Mouse (Mus musculus) forebrain, embryonic 15.5 days (tissue): ENCODE results near the gene Rnf8. TPM values are rescaled to one million over a fixed set of nuclear protein-coding genes. Genes with fewer than 3 reads are reported as not detected.

Source experiments
- ATAC-seq: fragments of 200-750 bp; cut with Nextera tagmentation; replicated peaks from 2 replicates; pipeline ENCODE4 v1.8.0; 2017; ENCODE audit warnings: mild to moderate bottlenecking, moderate TSS enrichment, moderate library complexity
- H3K27ac ChIP-seq: fragments of 300-500 bp; sonication (generic); replicated peaks from 2 replicates; pipeline ENCODE4 v1.5.1; 2015; ENCODE audit warnings: mild to moderate bottlenecking, inconsistent platforms
- H3K27me3 ChIP-seq: fragments of 300-500 bp; sonication (generic); 2 replicates; pipeline ENCODE4 v1.6.1; 2015; ENCODE audit warnings: inconsistent platforms
- H3K36me3 ChIP-seq: fragments of 300-500 bp; sonication (generic); 2 replicates; pipeline ENCODE4 v1.6.1; 2015; ENCODE audit warnings: mild to moderate bottlenecking, inconsistent platforms
- H3K4me1 ChIP-seq: fragments of 300-500 bp; sonication (generic); 2 replicates; pipeline ENCODE4 v1.6.1; 2015; ENCODE audit warnings: inconsistent platforms
- H3K4me2 ChIP-seq: fragments of 300-500 bp; sonication (generic); replicated peaks from 2 replicates; pipeline ENCODE4 v1.6.1; 2015; ENCODE audit warnings: mild to moderate bottlenecking, inconsistent platforms
- H3K4me3 ChIP-seq: fragments of 300-500 bp; sonication (generic); 2 replicates; pipeline ENCODE4 v1.5.1; 2015; ENCODE audit warnings: mild to moderate bottlenecking, inconsistent platforms
- H3K9ac ChIP-seq: fragments of 300-500 bp; sonication (generic); replicated peaks from 2 replicates; pipeline ENCODE4 v1.6.1; 2015; ENCODE audit warnings: mild to moderate bottlenecking, inconsistent platforms
- H3K9me3 ChIP-seq: fragments of 300-500 bp; sonication (generic); 2 replicates; pipeline ENCODE4 v1.6.1; 2016; ENCODE audit warnings: inconsistent platforms
- WGBS: fragments of 180-500 bp; shearing (Covaris S2); methylation state at CpG from one replicate; pipeline ENCODE4 v1.1.7; 2015; ENCODE audit warnings: mixed read lengths; 5-methylcytosine and 5-hydroxymethylcytosine counted together
- polyA plus RNA-seq: library from polyadenylated mRNA; unstranded; fragments of >200 nt; fragmentation: Nextera tagmentation; extraction: Ambion mirVana; gene quantifications from 2 replicates; pipeline ENCODE4 v1.2.1, GENCODE M21; 2015

Rnf8 gene
- polyA plus RNA-seq, result 97.0 and 109 TPM in 2 replicates

DNA sequence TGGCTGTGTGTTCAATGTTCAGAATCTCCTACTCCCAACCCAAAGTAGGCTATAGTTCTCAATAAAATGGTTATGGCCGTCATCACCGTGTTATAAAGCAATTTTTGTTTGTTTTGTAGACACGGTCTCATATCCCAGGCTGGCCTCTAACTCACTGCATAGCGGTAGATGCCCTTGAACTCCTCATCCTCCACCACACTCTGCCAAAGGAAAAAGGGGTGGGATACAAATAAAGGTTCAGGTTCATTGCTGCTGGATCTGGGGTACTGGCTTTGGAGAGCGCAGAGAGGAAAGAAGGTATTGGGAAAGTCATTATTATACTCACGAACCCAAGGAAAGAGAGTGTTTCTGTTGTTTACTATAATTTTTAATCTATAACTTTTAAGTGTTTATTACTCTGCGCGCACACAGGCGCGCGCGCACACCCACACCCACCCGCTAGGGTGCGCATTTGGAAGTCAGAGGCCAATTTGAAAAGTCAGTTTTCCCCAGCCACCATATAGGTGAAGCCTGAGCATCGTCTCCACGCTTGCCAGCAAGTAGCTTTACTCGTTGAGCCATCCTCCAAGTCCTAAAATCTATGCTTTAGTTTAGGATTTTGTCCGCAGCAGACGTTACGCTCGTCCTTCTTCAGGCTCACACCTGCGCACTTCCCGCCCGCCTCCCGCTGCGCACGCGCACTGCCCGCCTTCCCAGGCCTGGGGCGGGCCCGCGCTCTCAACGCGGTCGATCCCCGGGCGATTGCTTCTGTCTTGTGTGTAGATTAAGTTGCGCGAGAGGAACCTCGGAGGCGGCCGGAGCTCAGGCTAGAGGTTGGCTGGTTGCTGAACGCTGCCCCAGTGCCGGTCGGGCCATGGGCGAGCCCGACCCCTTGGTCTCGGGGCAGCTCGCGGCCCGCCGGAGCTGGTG, at the start of gene Rnf8, which contains the start of gene Gm28043:
Gene Rnf8, plus strand, starts transcription at position 676 of the 909 bp plus-strand sequence.
Gene Gm28043, plus strand, starts transcription at position 762 of the 909 bp plus-strand sequence.
- no peaks in the 10 kb centered on the region for H3K9me3 ChIP-seq
- peak within 1 kb of the TSS; percentile 58 for H3K4me2 ChIP-seq
- peak; percentile 94 for ATAC-seq
- H3K27me3 ChIP-seq, result no peaks in the 10 kb centered on the region
- peaks cover 3% of the 10 kb centered on the region; the same call in 1 of the 2 replicates for H3K36me3 ChIP-seq
- WGBS, result 2% methylated on average over 52 of the region's 52 CpGs
- peak within 1 kb of the TSS; percentile 98 for H3K9ac ChIP-seq
- peak within 1 kb of the TSS; percentile 95 for H3K27ac ChIP-seq
- peaks cover 30% of the 10 kb centered on the region for H3K4me1 ChIP-seq
- H3K4me3 ChIP-seq, result peak within 1 kb of the TSS; percentile 95

DNA sequence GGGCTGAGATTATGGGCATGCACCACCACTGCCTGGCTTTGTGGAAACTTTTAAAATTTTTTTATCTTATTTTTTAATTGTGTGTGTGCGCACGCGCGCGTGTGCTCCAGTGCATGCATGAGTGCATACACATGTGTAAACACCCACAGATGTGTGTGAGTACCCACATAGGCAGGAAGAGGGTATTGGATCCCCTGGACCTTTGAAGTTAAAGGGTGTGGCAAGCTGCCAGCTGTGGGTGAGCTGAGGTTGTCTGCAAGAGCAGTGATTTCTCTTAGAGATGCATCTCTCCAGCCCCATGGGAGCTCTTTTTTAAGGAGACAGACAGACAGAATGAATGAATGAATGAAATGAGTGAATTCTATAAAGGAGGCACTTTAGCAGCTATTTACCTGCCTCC, 49.1 kb upstream of the Rnf8 start:
- no peaks in the 10 kb centered on the region for H3K27me3 ChIP-seq
- 0 out of 2 replicates have a peak, but pooled peaks cover 2% of the 10 kb centered on the region for H3K4me1 ChIP-seq
- H3K9me3 ChIP-seq, result no peaks in the 10 kb centered on the region
- H3K9ac ChIP-seq, result no peak overlapping the region
- H3K4me2 ChIP-seq, result no peak overlapping the region
- no peak overlapping the region for H3K27ac ChIP-seq
- no peak overlapping the region for H3K4me3 ChIP-seq
- no peak for ATAC-seq
- H3K36me3 ChIP-seq, result peaks cover 6% of the 10 kb centered on the region; the same call in 1 of the 2 replicates
- WGBS, result 98% methylated on average over 5 of the region's 5 CpGs

DNA sequence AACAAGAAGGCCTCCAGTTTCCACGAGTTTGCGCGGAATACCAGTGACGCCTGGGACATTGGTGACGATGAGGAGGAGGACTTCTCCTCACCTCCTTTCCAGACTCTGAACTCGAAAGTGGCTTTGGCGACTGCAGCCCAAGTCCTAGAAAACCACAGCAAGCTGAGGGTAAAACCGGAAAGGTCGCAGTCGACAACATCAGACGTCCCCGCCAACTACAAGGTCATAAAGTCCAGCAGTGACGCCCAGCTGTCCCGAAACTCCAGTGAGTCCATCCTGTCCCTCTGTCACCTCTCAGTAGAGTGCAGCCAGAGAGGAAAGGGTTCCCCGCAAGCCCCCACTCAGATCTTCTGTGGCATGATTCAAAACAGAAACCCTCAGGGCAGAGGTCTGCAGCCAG, 46.2 kb upstream of the Rnf8 start:
- Histone ChIP-seq H3K4me3 (no peak overlapping the region), H3K27ac (no peak overlapping the region), H3K9ac (no peak overlapping the region), H3K4me1 (0 out of 2 replicates have a peak, but pooled peaks cover 2% of the 10 kb centered on the region), H3K36me3 (peaks cover 28% of the 10 kb centered on the region; the same call in 1 of the 2 replicates), H3K4me2 (no peak overlapping the region), H3K9me3 (no peaks in the 10 kb centered on the region), H3K27me3 (no peaks in the 10 kb centered on the region)
- ATAC-seq, result no peak
- WGBS, result 94% methylated on average over 15 of the region's 15 CpGs

DNA sequence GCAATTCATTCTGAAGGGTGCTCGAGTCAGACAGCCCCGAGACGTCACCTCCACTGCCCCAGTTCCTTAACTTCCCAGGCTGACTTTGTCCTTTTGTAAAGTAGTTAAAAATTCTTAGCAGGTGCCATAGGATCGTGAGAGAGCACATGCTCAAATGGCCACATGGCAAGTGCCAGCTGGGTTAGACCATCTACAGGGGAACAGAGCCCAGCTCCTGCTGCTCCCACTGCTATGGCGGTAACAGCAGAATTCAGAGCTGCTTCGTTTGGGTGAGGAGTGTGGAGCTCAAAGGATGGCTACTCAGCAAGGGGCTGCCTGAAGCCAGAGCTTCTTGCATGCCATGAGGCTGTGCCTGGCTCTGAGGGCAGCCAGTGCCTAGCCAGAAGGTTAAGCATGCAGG, 44.8 kb upstream of the Rnf8 start:
- H3K27ac ChIP-seq, result no peak overlapping the region
- no peak overlapping the region for H3K4me2 ChIP-seq
- no peak overlapping the region for H3K9ac ChIP-seq
- peaks cover 29% of the 10 kb centered on the region; the same call in 1 of the 2 replicates for H3K36me3 ChIP-seq
- 80% methylated on average over 6 of the region's 6 CpGs for WGBS
- H3K27me3 ChIP-seq, result no peaks in the 10 kb centered on the region
- no peak overlapping the region for H3K4me3 ChIP-seq
- no peak for ATAC-seq
- 0 out of 2 replicates have a peak, but pooled peaks cover 2% of the 10 kb centered on the region for H3K4me1 ChIP-seq
- no peaks in the 10 kb centered on the region for H3K9me3 ChIP-seq

DNA sequence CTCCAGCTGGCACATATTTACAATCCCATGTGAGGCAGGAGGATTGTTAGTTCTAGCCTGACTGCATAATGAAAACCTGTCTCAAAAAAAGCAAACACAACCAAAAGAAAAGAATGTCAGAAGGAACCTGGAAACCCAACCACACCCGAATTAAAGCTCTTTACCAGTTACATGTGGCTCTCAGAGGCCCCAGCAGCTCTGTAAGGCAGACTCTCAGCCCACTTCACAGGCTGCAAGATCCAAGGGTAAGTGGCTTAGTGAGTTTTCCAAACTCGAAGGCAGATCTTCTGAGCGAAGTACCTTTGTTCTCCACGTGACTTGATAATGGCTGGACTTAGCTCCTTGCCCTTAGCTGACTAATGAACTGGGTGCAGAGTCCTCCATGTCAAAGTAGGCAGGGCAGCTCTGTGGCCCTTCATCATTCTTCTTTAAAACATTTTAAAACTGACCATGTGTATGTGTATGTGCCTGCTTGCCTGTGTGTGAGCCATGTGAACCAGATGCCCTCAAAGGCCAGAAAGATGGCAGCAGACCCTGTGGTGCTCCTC, 34.9 kb upstream of the Rnf8 start:
- Histone ChIP-seq H3K9ac (no peak overlapping the region), H3K4me1 (peaks cover 8% of the 10 kb centered on the region), H3K4me2 (no peak overlapping the region), H3K27me3 (no peaks in the 10 kb centered on the region), H3K27ac (no peak overlapping the region), H3K36me3 (peaks cover 25% of the 10 kb centered on the region; the same call in 1 of the 2 replicates), H3K4me3 (no peak overlapping the region), H3K9me3 (no peaks in the 10 kb centered on the region)
- 86% methylated on average over 4 of the region's 4 CpGs for WGBS
- no peak for ATAC-seq

DNA sequence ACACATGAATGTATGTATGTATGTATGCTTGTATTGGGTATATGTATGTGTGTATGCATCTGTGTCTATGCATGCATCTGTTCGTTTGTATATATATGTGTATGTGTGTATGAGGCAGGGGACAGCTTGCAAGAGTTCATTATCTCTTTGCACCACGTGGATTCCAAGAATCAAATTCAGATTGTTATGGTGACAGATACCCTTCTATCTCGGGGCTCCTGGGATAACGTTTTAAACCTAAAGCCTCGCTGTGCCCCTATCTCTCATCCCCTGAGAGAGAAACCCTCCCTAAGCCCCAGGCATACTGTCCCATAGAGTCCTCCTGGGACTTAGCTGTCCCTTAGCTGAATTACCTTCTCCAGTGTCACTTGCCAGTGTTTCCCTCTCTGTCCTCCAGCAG, 31.0 kb upstream of the Rnf8 start:
- no peak for ATAC-seq
- H3K27ac ChIP-seq, result no peak overlapping the region
- H3K27me3 ChIP-seq, result no peaks in the 10 kb centered on the region
- WGBS, result 76% methylated on average over 5 of the region's 5 CpGs
- peaks cover 20% of the 10 kb centered on the region; the same call in 1 of the 2 replicates for H3K36me3 ChIP-seq
- H3K4me1 ChIP-seq, result peaks cover 14% of the 10 kb centered on the region
- no peak overlapping the region for H3K4me3 ChIP-seq
- no peak overlapping the region for H3K4me2 ChIP-seq
- no peak overlapping the region for H3K9ac ChIP-seq
- H3K9me3 ChIP-seq, result no peaks in the 10 kb centered on the region

DNA sequence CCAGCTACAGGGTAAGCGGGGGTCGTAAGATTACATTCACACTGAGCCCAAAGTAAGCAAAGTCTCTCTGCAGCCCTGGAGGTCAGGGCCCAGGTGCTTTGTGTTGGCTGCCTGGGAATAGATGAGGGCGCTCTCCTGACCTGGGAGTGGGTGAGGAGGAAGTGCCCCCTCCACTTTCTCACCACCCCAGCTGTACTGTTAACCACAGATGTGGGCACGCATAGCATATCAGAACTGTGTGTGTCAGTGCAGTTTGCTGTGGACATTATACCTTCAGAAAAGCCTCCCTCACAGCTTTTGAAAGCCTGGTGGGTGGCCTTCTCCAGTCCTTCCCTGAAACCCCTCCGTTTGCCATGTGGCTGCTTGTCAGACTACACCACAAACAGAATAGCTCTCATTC, 30.3 kb upstream of the Rnf8 start:
- 74% methylated on average over 5 of the region's 5 CpGs for WGBS
- ATAC-seq, result peak; percentile 38; the same call in 1 of the 2 replicates
- H3K4me1 ChIP-seq, result peaks cover 18% of the 10 kb centered on the region
- 0 out of 2 replicates have a peak overlapping the region, but pooled peaks have one; percentile 17 for H3K27ac ChIP-seq
- H3K9me3 ChIP-seq, result no peaks in the 10 kb centered on the region
- no peak overlapping the region for H3K9ac ChIP-seq
- no peaks in the 10 kb centered on the region for H3K27me3 ChIP-seq
- H3K36me3 ChIP-seq, result peaks cover 19% of the 10 kb centered on the region; the same call in 1 of the 2 replicates
- H3K4me2 ChIP-seq, result no peak overlapping the region
- H3K4me3 ChIP-seq, result no peak overlapping the region

DNA sequence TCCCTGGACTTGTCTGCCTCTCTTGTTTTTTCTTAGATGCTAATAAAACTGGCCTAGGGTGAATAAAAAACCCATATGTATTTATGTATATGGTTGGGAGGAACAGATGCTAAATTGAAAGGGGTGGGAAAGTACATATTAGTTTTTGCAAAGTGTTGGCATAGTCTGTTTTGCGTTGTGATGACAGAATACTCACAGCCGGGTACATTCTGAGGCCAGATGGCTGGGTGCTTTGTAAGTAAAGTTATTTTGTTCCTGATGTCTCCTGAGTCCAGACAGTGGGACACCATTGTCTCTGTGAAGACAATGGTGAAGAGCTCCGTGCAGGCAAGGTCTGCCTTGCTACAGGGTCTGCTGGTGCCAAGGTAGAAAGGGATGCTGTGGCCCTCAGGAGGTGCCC, 29.9 kb upstream of the Rnf8 start:
- Histone ChIP-seq H3K4me3 (no peak overlapping the region), H3K9me3 (no peaks in the 10 kb centered on the region), H3K4me2 (no peak overlapping the region), H3K9ac (no peak overlapping the region), H3K27me3 (no peaks in the 10 kb centered on the region), H3K27ac (0 out of 2 replicates have a peak overlapping the region, but pooled peaks have one; percentile 17), H3K36me3 (peaks cover 15% of the 10 kb centered on the region; the same call in 1 of the 2 replicates), H3K4me1 (peaks cover 21% of the 10 kb centered on the region)
- 49% methylated on average over 3 of the region's 3 CpGs for WGBS
- peak; percentile 60; the same call in 1 of the 2 replicates for ATAC-seq

DNA sequence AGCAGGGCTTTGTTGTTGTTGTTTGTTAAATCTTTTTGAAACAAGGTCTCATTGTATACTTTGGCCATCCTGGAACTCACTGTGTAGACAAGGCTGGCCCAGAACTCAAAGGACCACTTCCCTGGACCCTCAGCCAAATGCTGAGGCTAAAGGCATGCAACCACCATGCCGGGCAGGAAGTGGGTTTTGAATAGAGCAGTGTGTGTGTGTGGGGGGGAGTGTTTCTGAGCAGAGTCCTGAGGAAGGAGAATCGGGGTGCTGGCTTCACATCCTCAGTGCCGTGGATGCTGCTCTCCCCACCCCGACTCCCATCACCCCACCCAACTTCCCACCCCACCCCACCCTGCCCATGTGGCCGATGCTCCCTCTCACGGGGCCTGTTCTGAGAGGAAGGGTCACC, 29.1 kb upstream of the Rnf8 start:
- peaks cover 10% of the 10 kb centered on the region; the same call in 1 of the 2 replicates for H3K36me3 ChIP-seq
- no peak overlapping the region for H3K4me2 ChIP-seq
- H3K27me3 ChIP-seq, result no peaks in the 10 kb centered on the region
- 90% methylated on average over 6 of the region's 6 CpGs for WGBS
- no peak overlapping the region for H3K4me3 ChIP-seq
- H3K27ac ChIP-seq, result no peak overlapping the region
- no peak overlapping the region for H3K9ac ChIP-seq
- H3K9me3 ChIP-seq, result no peaks in the 10 kb centered on the region
- peaks cover 23% of the 10 kb centered on the region for H3K4me1 ChIP-seq
- ATAC-seq, result no peak

DNA sequence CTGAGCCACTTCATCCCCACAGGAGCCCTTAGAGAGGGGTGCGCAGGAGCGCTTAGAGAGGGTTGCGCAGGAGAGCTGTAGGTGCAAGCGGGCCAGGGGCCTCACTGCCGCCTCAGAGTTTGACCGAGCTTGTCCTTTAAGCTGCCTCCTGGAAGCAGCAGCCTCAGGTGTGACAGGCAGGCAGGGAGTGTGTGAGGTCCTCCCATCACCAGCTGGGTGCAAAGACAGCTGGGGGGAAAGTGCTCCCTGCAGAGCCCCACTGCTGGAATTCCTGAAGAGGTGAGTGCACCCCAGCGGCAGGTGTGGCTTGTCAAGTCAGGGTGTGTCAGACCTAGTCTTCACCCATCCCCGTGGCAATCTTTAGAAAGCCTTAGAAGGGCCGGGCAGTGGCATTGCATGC, 27.7 kb upstream of the Rnf8 start:
- no peak for ATAC-seq
- H3K27ac ChIP-seq, result no peak overlapping the region
- no peaks in the 10 kb centered on the region for H3K9me3 ChIP-seq
- peaks cover 5% of the 10 kb centered on the region; the same call in 1 of the 2 replicates for H3K36me3 ChIP-seq
- H3K4me1 ChIP-seq, result peaks cover 23% of the 10 kb centered on the region
- no peak overlapping the region for H3K4me3 ChIP-seq
- 91% methylated on average over 9 of the region's 9 CpGs for WGBS
- H3K4me2 ChIP-seq, result no peak overlapping the region
- H3K9ac ChIP-seq, result no peak overlapping the region
- no peaks in the 10 kb centered on the region for H3K27me3 ChIP-seq

DNA sequence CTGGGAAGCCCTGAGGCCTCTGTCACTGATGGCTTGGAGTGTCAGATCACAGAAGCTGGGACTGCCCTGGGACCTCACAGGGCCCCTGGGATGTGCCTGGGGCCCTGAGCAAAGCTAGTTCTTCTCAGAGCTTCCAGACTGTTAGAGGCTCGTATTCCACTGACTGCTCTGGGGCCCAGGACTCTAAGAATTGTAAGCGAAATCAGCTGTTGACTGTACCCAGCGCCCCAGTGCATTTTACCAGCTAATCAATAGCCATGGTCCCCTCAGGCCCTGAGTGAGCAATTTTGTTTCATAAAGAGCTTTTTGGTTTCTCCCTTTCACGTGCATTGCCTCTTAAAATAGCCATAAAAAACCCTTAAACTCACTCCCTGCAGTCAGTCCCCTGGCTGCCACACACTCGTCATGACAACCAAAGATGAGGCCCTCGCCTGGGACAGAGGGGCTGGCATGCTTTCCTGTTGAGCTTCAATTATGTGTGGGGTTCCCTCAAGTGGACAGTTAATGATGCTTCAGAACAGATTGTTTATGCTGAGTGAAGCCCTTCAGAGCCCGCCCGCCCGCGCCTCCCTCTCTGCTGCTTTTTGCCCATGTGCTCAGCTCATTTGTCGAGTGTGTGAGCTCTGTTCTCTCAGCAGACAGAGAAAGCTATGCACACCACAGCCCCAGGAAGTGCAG, 25.2 kb upstream of the Rnf8 start:
- Histone ChIP-seq H3K4me2 (no peak overlapping the region), H3K9me3 (no peaks in the 10 kb centered on the region), H3K9ac (no peak overlapping the region), H3K27me3 (no peaks in the 10 kb centered on the region), H3K27ac (peak overlapping the region; percentile 25), H3K4me1 (peaks cover 17% of the 10 kb centered on the region), H3K4me3 (no peak overlapping the region), H3K36me3 (0 out of 2 replicates have a peak, but pooled peaks cover 4% of the 10 kb centered on the region)
- WGBS, result 16% methylated on average over 11 of the region's 11 CpGs
- peak; percentile 57 for ATAC-seq
